Mouse (Mus musculus): ENCODE data around the gene Mc1r. TPM values are rescaled to one million over a fixed set of nuclear protein-coding genes. Genes with fewer than 3 reads are reported as not detected.

Gene Mc1r
- 0.18 TPM for total RNA-seq (2023)

GRCm38 (mm10) chr8:123406786-123407185 is at the start of gene Mc1r:
Mc1r (plus strand) TSS chr8:123407107.

DNA sequence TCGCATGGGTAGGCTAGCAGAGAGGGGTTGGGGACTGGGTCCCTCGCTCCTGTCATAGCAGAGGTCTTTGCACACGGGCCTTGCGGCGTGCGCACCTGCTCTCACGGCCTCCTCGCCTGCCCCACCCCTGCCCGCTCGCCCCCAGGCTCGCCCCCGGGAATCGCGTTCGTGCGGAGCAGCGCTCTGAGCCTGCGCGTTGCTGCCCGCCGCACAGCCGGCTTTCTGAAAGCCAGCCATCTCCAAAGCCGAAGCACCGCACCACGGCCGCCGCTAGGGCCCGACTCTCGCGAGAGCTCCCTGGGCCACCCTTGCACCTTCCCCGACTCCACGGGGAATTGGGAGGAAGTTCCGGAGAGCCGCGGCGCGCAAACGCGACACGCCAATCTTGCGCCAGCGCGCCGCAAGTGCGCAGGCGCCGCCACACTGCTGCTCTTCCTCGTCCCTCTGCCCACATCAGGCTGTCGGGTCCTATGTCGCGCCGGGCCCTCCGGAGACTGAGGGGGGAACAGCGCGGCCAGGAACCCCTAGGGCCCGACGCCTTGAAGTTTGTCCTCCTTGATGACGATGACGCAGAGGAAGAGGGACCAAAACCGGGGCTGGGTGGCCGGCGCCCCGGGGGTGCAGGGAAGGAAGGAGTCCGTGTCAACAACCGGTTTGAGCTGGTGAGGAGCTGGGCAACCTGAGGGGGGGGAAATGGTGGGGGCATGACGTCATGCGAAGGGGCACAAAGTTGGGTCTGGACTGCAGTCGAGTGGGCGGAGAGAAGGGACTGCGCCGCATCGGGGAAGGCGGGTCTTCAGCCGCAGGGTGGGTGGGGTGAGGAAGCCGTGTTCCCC is 33.3 kb upstream of the Mc1r start, which contains the start of gene Tcf25:
TSS of gene Tcf25 (plus strand) at position 351 of the 836 bp plus-strand sequence.

GRCm38 (mm10) chr8:123411246-123411645 is 4.3 kb downstream of the Mc1r start, which contains the start of gene Tubb3:
Tubb3 (plus strand) TSS chr8:123411424.

GRCm38 (mm10) chr8:123423441-123423840 is 16.5 kb downstream of the Mc1r start, which contains the start of gene Def8:
Def8 (plus strand) TSS chr8:123423527.

Other genes starting within 250 kb of the Mc1r start
- gene Sult5a1, start 248.8 kb upstream of the Mc1r start, total RNA-seq (2023), result not detected
- not detected for gene Dpep1, start 220.9 kb upstream of the Mc1r start, total RNA-seq (2023)
- 62.4 TPM for gene Chmp1a, start 194.3 kb upstream of the Mc1r start, total RNA-seq (2023)
- 0.28 TPM for gene Spata33, start 194.3 kb upstream of the Mc1r start, total RNA-seq (2023)
- 59.2 TPM for gene Cdk10, start 182.3 kb upstream of the Mc1r start, total RNA-seq (2023)
- gene Spata2l, start 170.9 kb upstream of the Mc1r start, total RNA-seq (2023), result 8.7 TPM
- 29.9 TPM for gene Zfp276, start 152.9 kb upstream of the Mc1r start, total RNA-seq (2023)
- gene Vps9d1, start 152.8 kb upstream of the Mc1r start, total RNA-seq (2023), result 38.6 TPM
- gene Fanca, start 88.5 kb upstream of the Mc1r start, total RNA-seq (2023), result 10.0 TPM
- gene Spire2, start 74.4 kb upstream of the Mc1r start, total RNA-seq (2023), result not detected
- gene Tcf25, start 33.4 kb upstream of the Mc1r start, total RNA-seq (2023), result 206 TPM
- gene Tubb3, start 4.3 kb downstream of the Mc1r start, total RNA-seq (2023), result 2.0 TPM
- gene Def8, start 16.4 kb downstream of the Mc1r start, total RNA-seq (2023), result 13.2 TPM
- 39.7 TPM for gene Afg3l1, start 70.8 kb downstream of the Mc1r start, total RNA-seq (2023)
- not detected for gene Dbndd1, start 108.4 kb downstream of the Mc1r start, total RNA-seq (2023)
- 2.8 TPM for gene Gas8, start 111.7 kb downstream of the Mc1r start, total RNA-seq (2023)
- gene Rhou, start 246.8 kb downstream of the Mc1r start, total RNA-seq (2023), result not detected